ENCODE assay signal across 11 mouse cellular contexts in genomic region chr17:78245444-78245843, GRCm38 (mm10). TPM values are rescaled to one million over a fixed set of nuclear protein-coding genes. Genes with fewer than 3 reads are reported as not detected.
A peak's percentile ranks its signal among the peaks of the same experiment; 100 is the strongest.
DNase-seq lines count a peak whose midpoint lies in the region; ATAC-seq and TF ChIP-seq lines count a peak whose summit lies in the region.
"Had no signal": no experiment of that assay in that cellular context is flagged by ENCODE, and none has a peak within 500 bp of the region (broad histone marks: within the 10 kb centered on the region; RNA-seq: fewer than 3 reads in every experiment).

No protein-coding gene starts in this region.

- H3K9ac ChIP-seq in heart, embryonic 16.5 days (ENCODE audit: low read length): no peak overlapping the region
- H3K9ac ChIP-seq in limb, embryonic 14.5 days (ENCODE audit: low read depth, low read length, severe bottlenecking): no peak overlapping the region
- H3K9ac ChIP-seq: embryonic facial prominence, embryonic 15.5 days had no signal

- DNase-seq in heart, adult 8-10 months (ENCODE audit: low spot score): no peak
- DNase-seq in spleen, postnatal 36 days (ENCODE audit: low spot score in 2 of 2): peak; percentile 42 to 44
- no peak for DNase-seq in spleen, postnatal 4 days (ENCODE audit: low spot score in 2 of 2)
- no peak for DNase-seq in limb, embryonic 14.5 days (ENCODE audit: low spot score)
- peak; percentile 47 for DNase-seq in splenic B cell, adult 2 months (ENCODE audit: low read depth, low spot score)
- no peak for DNase-seq in MN1 (ENCODE audit: low spot score)
- no peak for DNase-seq in cerebellum, adult 11-12 months
- DNase-seq: cerebellum, adult 11 months had no signal

- H3K27me3 ChIP-seq in heart, embryonic 16.5 days (ENCODE audit: control insufficient read depth, insufficient read depth, low read length): no peaks in the 10 kb centered on the region
- no peaks in the 10 kb centered on the region for H3K27me3 ChIP-seq in limb, embryonic 14.5 days (ENCODE audit: control insufficient read depth, insufficient read depth, low read length)
- no peaks in the 10 kb centered on the region for H3K27me3 ChIP-seq in splenic B cell, adult 2 months (ENCODE audit: control insufficient read depth, insufficient read depth, low read length, poor library complexity, severe bottlenecking)
- H3K27me3 ChIP-seq: embryonic facial prominence, embryonic 15.5 days had no signal

- H3K4me1 ChIP-seq in heart, embryonic 16.5 days (ENCODE audit: control insufficient read depth, insufficient read depth, low read length): peaks cover 15% of the 10 kb centered on the region
- peaks cover 35% of the 10 kb centered on the region for H3K4me1 ChIP-seq in limb, embryonic 14.5 days (ENCODE audit: control insufficient read depth, insufficient read depth, low read length)

- 50% methylated on average over 4 of the region's 4 CpGs for WGBS in heart, embryonic 16.5 days
- WGBS in limb, embryonic 14.5 days: 46% methylated on average over 4 of the region's 4 CpGs

- no peaks in the 10 kb centered on the region for H3K36me3 ChIP-seq in heart, embryonic 16.5 days (ENCODE audit: control insufficient read depth, insufficient read depth)
- no peaks in the 10 kb centered on the region for H3K36me3 ChIP-seq in limb, embryonic 14.5 days (ENCODE audit: control insufficient read depth, insufficient read depth, low read length)
- H3K36me3 ChIP-seq in splenic B cell, adult 2 months (ENCODE audit: control insufficient read depth, insufficient read depth, low read length, poor library complexity, severe bottlenecking): no peaks in the 10 kb centered on the region
- H3K36me3 ChIP-seq: embryonic facial prominence, embryonic 15.5 days had no signal

- no peak overlapping the region for H3K4me3 ChIP-seq in heart, embryonic 16.5 days (ENCODE audit: low read length)
- no peak overlapping the region for H3K4me3 ChIP-seq in limb, embryonic 14.5 days (replicated peaks; ENCODE audit: low read length)
- H3K4me3 ChIP-seq: embryonic facial prominence, embryonic 15.5 days; left cerebral cortex, adult 2 months had no signal

- peak overlapping the region; percentile 12 for H3K27ac ChIP-seq in heart, embryonic 16.5 days (ENCODE audit: low read length)
- peak overlapping the region; percentile 19; the same call in 1 of the 2 replicates for H3K27ac ChIP-seq in limb, embryonic 14.5 days (replicated peaks; ENCODE audit: low read depth, low read length)
- H3K27ac ChIP-seq: embryonic facial prominence, embryonic 15.5 days; left cerebral cortex, adult 2 months had no signal

- H3K4me2 ChIP-seq in heart, embryonic 16.5 days (ENCODE audit: low read depth, low read length): no peak overlapping the region
- no peak overlapping the region for H3K4me2 ChIP-seq in limb, embryonic 14.5 days (replicated peaks; ENCODE audit: low read depth, low read length, severe bottlenecking)
- H3K4me2 ChIP-seq: embryonic facial prominence, embryonic 15.5 days had no signal

- no peak for TF ChIP-seq POLR2A in limb, embryonic 14.5 days (IDR thresholded peaks at IDR 0.05; ENCODE audit: borderline replicate concordance, extremely low read depth, insufficient read depth, insufficient read length)

- H3K9me3 ChIP-seq in heart, embryonic 16.5 days (replicated peaks; ENCODE audit: control insufficient read depth, low read length): no peaks in the 10 kb centered on the region
- H3K9me3 ChIP-seq in limb, embryonic 14.5 days (ENCODE audit: control insufficient read depth, low read length): no peaks in the 10 kb centered on the region
- H3K9me3 ChIP-seq: embryonic facial prominence, embryonic 15.5 days had no signal

- ATAC-seq in heart, embryonic 16.5 days (replicated peaks; ENCODE audit: extremely low read depth, insufficient read depth, low FRiP score): no peak
- ATAC-seq in limb, embryonic 14.5 days (ENCODE audit: low FRiP score, low read depth): no peak

RNA-seq across cellular contexts. Expression of gene Crim1, which starts 45.4 kb away (rescaled TPM):
- 2.3 and 2.7 TPM in 2 replicates for polyA plus RNA-seq in heart, embryonic 16.5 days (2015; fragmentation: Nextera tagmentation; extraction: Ambion mirVana)
- 10 to 100 TPM; 58.6 to 70.9 (median 67.5) TPM for total RNA-seq in heart, adult 8-10 months (2022)
- polyA plus RNA-seq in limb, embryonic 14.5 days (2012; rRNA removed): 22.9 and 29.9 TPM in 2 replicates
- polyA plus RNA-seq in limb, embryonic 14.5 days (2014; fragmentation: Nextera tagmentation; extraction: Ambion mirVana): 10.5 and 13.9 TPM in 2 replicates

Comparison
In these comparisons a context has a peak if more than half of its experiments do, and no peak if none do; other contexts are left out.
1. DNase-seq: peak in spleen, postnatal 36 days (2 of 2) and splenic B cell, adult 2 months (single experiment); none in heart, adult 8-10 months (single experiment), spleen, postnatal 4 days (0 of 2), limb, embryonic 14.5 days (single experiment), MN1 (single experiment) and cerebellum, adult 11-12 months (single experiment).